20 mouse cellular contexts compared by ENCODE assay signal in genomic region chr14:118749715-118750114, GRCm38 (mm10). TPM values are rescaled to one million over a fixed set of nuclear protein-coding genes. Genes with fewer than 3 reads are reported as not detected.
DNase-seq lines count a peak whose midpoint lies in the region; ATAC-seq and TF ChIP-seq lines count a peak whose summit lies in the region.
"Had no signal": no experiment of that assay in that cellular context is flagged by ENCODE, and none has a peak within 500 bp of the region (broad histone marks: within the 10 kb centered on the region; RNA-seq: fewer than 3 reads in every experiment).

No protein-coding gene starts in this region.

- peaks cover 29% of the 10 kb centered on the region for H3K4me1 ChIP-seq in hindbrain, embryonic 10.5 days (replicated peaks)
- H3K4me1 ChIP-seq in hindbrain, embryonic 12.5 days: 0 out of 2 replicates have a peak, but pooled peaks cover 6% of the 10 kb centered on the region
- H3K4me1 ChIP-seq in liver, embryonic 12.5 days: peaks cover 39% of the 10 kb centered on the region
- H3K4me1 ChIP-seq in liver, postnatal 0 days (ENCODE audit: insufficient read depth): peaks cover 15% of the 10 kb centered on the region
- H3K4me1 ChIP-seq in midbrain, embryonic 11.5 days (ENCODE audit: control insufficient read depth, insufficient read depth, low read length): 0 out of 2 replicates have a peak, but pooled peaks cover 5% of the 10 kb centered on the region
- no peaks in the 10 kb centered on the region for H3K4me1 ChIP-seq in midbrain, embryonic 15.5 days
- H3K4me1 ChIP-seq in forebrain, embryonic 10.5 days: peaks cover 16% of the 10 kb centered on the region
- H3K4me1 ChIP-seq: heart, embryonic 10.5 days had no signal

- no peak for TF ChIP-seq EP300 in liver, postnatal 0 days (IDR thresholded peaks at IDR 0.05; ENCODE audit: low read depth)

- no peak overlapping the region for H3K4me2 ChIP-seq in hindbrain, embryonic 12.5 days (replicated peaks)
- H3K4me2 ChIP-seq in liver, embryonic 12.5 days: no peak overlapping the region
- no peak overlapping the region for H3K4me2 ChIP-seq in liver, postnatal 0 days (ENCODE audit: low read depth, low read length)
- no peak overlapping the region for H3K4me2 ChIP-seq in midbrain, embryonic 11.5 days
- no peak overlapping the region for H3K4me2 ChIP-seq in midbrain, embryonic 15.5 days
- H3K4me2 ChIP-seq: forebrain, embryonic 12.5 days had no signal

- TF ChIP-seq CTCF in liver, postnatal 0 days (IDR thresholded peaks at IDR 0.05; ENCODE audit: low read depth): no peak

- H3K9ac ChIP-seq in hindbrain, embryonic 12.5 days: no peak overlapping the region
- peak overlapping the region; percentile 32; the same call in 1 of the 2 replicates for H3K9ac ChIP-seq in liver, embryonic 12.5 days
- H3K9ac ChIP-seq in liver, postnatal 0 days (replicated peaks): no peak overlapping the region
- H3K9ac ChIP-seq in midbrain, embryonic 11.5 days (ENCODE audit: low read length): no peak overlapping the region
- H3K9ac ChIP-seq in midbrain, embryonic 15.5 days: no peak overlapping the region
- H3K9ac ChIP-seq: forebrain, embryonic 12.5 days had no signal

- H3K36me3 ChIP-seq in hindbrain, embryonic 10.5 days: no peaks in the 10 kb centered on the region
- no peaks in the 10 kb centered on the region for H3K36me3 ChIP-seq in hindbrain, embryonic 12.5 days
- H3K36me3 ChIP-seq in liver, embryonic 12.5 days: no peaks in the 10 kb centered on the region
- H3K36me3 ChIP-seq in liver, postnatal 0 days (replicated peaks; ENCODE audit: insufficient read depth, low read length): no peaks in the 10 kb centered on the region
- H3K36me3 ChIP-seq in midbrain, embryonic 11.5 days (ENCODE audit: control insufficient read depth, insufficient read depth, low read length): no peaks in the 10 kb centered on the region
- no peaks in the 10 kb centered on the region for H3K36me3 ChIP-seq in midbrain, embryonic 15.5 days (replicated peaks)
- H3K36me3 ChIP-seq in forebrain, embryonic 10.5 days (replicated peaks): no peaks in the 10 kb centered on the region
- H3K36me3 ChIP-seq: forebrain, embryonic 12.5 days; heart, embryonic 10.5 days had no signal

- DNase-seq in hindbrain, embryonic 10.5 days (ENCODE audit: low spot score): no peak
- no peak for DNase-seq in liver, postnatal 0 days
- DNase-seq in midbrain, embryonic 11.5 days (ENCODE audit: low spot score, missing footprints): no peak
- DNase-seq in forebrain, embryonic 10.5 days (ENCODE audit: extremely low spot score, low spot score): no peak
- DNase-seq: adrenal gland, adult 2 months; adrenal gland, postnatal 25 days; cerebellum, adult 18-20 months; cerebellum, adult 9-11 months; gastrocnemius, postnatal 10 days; heart, adult 18-20 months; heart, postnatal 10 days; heart, postnatal 4 days had no signal

- ATAC-seq in hindbrain, embryonic 12.5 days (ENCODE audit: low FRiP score): no peak
- no peak for ATAC-seq in liver, embryonic 12.5 days
- ATAC-seq in liver, postnatal 0 days: no peak
- ATAC-seq in midbrain, embryonic 11.5 days (ENCODE audit: low FRiP score): peak; percentile 55; the same call in 1 of the 2 replicates
- no peak for ATAC-seq in midbrain, embryonic 15.5 days (replicated peaks)
- ATAC-seq: forebrain, embryonic 16.5 days; hindbrain, embryonic 16.5 days had no signal

- H3K4me3 ChIP-seq in hindbrain, embryonic 10.5 days: no peak overlapping the region
- no peak overlapping the region for H3K4me3 ChIP-seq in hindbrain, embryonic 12.5 days
- H3K4me3 ChIP-seq in liver, embryonic 12.5 days: no peak overlapping the region
- no peak overlapping the region for H3K4me3 ChIP-seq in liver, postnatal 0 days (ENCODE audit: low read depth, low read length)
- no peak overlapping the region for H3K4me3 ChIP-seq in midbrain, embryonic 11.5 days (ENCODE audit: low read depth, low read length)
- no peak overlapping the region for H3K4me3 ChIP-seq in midbrain, embryonic 15.5 days
- H3K4me3 ChIP-seq in forebrain, embryonic 10.5 days: no peak overlapping the region
- H3K4me3 ChIP-seq: forebrain, embryonic 12.5 days; heart, embryonic 10.5 days had no signal

- 0 out of 2 replicates have a peak, but pooled peaks cover 5% of the 10 kb centered on the region for H3K9me3 ChIP-seq in hindbrain, embryonic 10.5 days
- no peaks in the 10 kb centered on the region for H3K9me3 ChIP-seq in hindbrain, embryonic 12.5 days (replicated peaks)
- H3K9me3 ChIP-seq in liver, embryonic 12.5 days (replicated peaks): no peaks in the 10 kb centered on the region
- H3K9me3 ChIP-seq in liver, postnatal 0 days (ENCODE audit: low read length): no peaks in the 10 kb centered on the region
- H3K9me3 ChIP-seq in midbrain, embryonic 11.5 days (ENCODE audit: control insufficient read depth, low read length): no peaks in the 10 kb centered on the region
- H3K9me3 ChIP-seq in midbrain, embryonic 15.5 days: no peaks in the 10 kb centered on the region
- H3K9me3 ChIP-seq in forebrain, embryonic 10.5 days: peaks cover 5% of the 10 kb centered on the region; the same call in 1 of the 2 replicates
- H3K9me3 ChIP-seq: forebrain, embryonic 12.5 days; heart, embryonic 10.5 days had no signal

- WGBS in hindbrain, embryonic 10.5 days: 30% methylated on average over 4 of the region's 4 CpGs
- 34% methylated on average over 4 of the region's 4 CpGs for WGBS in hindbrain, embryonic 12.5 days
- WGBS in liver, embryonic 12.5 days (ENCODE audit: insufficient replicate concordance): 54% methylated on average over 4 of the region's 4 CpGs
- 64% methylated on average over 4 of the region's 4 CpGs for WGBS in liver, postnatal 0 days (ENCODE audit: insufficient replicate concordance)
- 52% methylated on average over 4 of the region's 4 CpGs for WGBS in midbrain, embryonic 11.5 days
- WGBS in midbrain, embryonic 15.5 days: 42% methylated on average over 4 of the region's 4 CpGs
- 64% methylated on average over 4 of the region's 4 CpGs for WGBS in forebrain, embryonic 10.5 days

- H3K27ac ChIP-seq in hindbrain, embryonic 10.5 days: peak overlapping the region; percentile 64; the same call in 1 of the 2 replicates
- H3K27ac ChIP-seq in hindbrain, embryonic 12.5 days: no peak overlapping the region
- H3K27ac ChIP-seq in liver, embryonic 12.5 days: peak overlapping the region; percentile 86; the same call in 1 of the 2 replicates
- H3K27ac ChIP-seq in liver, postnatal 0 days (ENCODE audit: low read depth): no peak overlapping the region
- H3K27ac ChIP-seq in midbrain, embryonic 11.5 days (ENCODE audit: low read depth, low read length): no peak overlapping the region
- no peak overlapping the region for H3K27ac ChIP-seq in midbrain, embryonic 15.5 days
- no peak overlapping the region for H3K27ac ChIP-seq in forebrain, embryonic 10.5 days
- H3K27ac ChIP-seq: forebrain, embryonic 12.5 days; heart, embryonic 10.5 days had no signal

- H3K27me3 ChIP-seq in hindbrain, embryonic 10.5 days (ENCODE audit: insufficient read depth, poor library complexity, severe bottlenecking): no peaks in the 10 kb centered on the region
- H3K27me3 ChIP-seq in hindbrain, embryonic 12.5 days: no peaks in the 10 kb centered on the region; the same call in 1 of the 2 replicates
- no peaks in the 10 kb centered on the region for H3K27me3 ChIP-seq in liver, embryonic 12.5 days (replicated peaks)
- H3K27me3 ChIP-seq in liver, postnatal 0 days (ENCODE audit: insufficient read depth, low read length): no peaks in the 10 kb centered on the region
- no peaks in the 10 kb centered on the region for H3K27me3 ChIP-seq in midbrain, embryonic 11.5 days (ENCODE audit: control insufficient read depth, insufficient read depth, low read length)
- H3K27me3 ChIP-seq in midbrain, embryonic 15.5 days (replicated peaks): no peaks in the 10 kb centered on the region
- peaks cover 4% of the 10 kb centered on the region; the same call in 1 of the 2 replicates for H3K27me3 ChIP-seq in forebrain, embryonic 10.5 days (ENCODE audit: poor library complexity, severe bottlenecking)

RNA-seq across cellular contexts. Expression of gene Cldn10, which starts 38.0 kb away (rescaled TPM):
- 0.56 and 0.75 TPM in 2 replicates for polyA plus RNA-seq in hindbrain, embryonic 10.5 days (2016; fragmentation: Nextera tagmentation; extraction: Ambion mirVana)
- polyA plus RNA-seq in hindbrain, embryonic 12.5 days (2016; fragmentation: Nextera tagmentation; extraction: Ambion mirVana): 1.3 and 2.5 TPM in 2 replicates
- 0.17 and 0.30 TPM in 2 replicates for polyA plus RNA-seq in liver, embryonic 12.5 days (2016; fragmentation: Nextera tagmentation; extraction: Ambion mirVana)
- polyA plus RNA-seq in liver, postnatal 0 days (2015; fragmentation: Nextera tagmentation; extraction: Ambion mirVana): 0.32 and 0.61 TPM in 2 replicates
- polyA plus RNA-seq in midbrain, embryonic 11.5 days (2014; fragmentation: Nextera tagmentation; extraction: Ambion mirVana): 0.66 and 0.86 TPM in 2 replicates
- 1.8 TPM in 2 replicates for polyA plus RNA-seq in midbrain, embryonic 15.5 days (2015; fragmentation: Nextera tagmentation; extraction: Ambion mirVana)
- polyA plus RNA-seq in forebrain, embryonic 10.5 days (2016; fragmentation: Nextera tagmentation; extraction: Ambion mirVana): 1.6 and 3.1 TPM in 2 replicates
- polyA plus RNA-seq: C2C12 had no signal

RNA-seq across cellular contexts. Expression of gene Abcc4, which starts 43.7 kb away (rescaled TPM):
- 2.8 and 4.6 TPM in 2 replicates for polyA plus RNA-seq in hindbrain, embryonic 10.5 days (2016; fragmentation: Nextera tagmentation; extraction: Ambion mirVana)
- polyA plus RNA-seq in hindbrain, embryonic 12.5 days (2016; fragmentation: Nextera tagmentation; extraction: Ambion mirVana): 2.8 and 3.2 TPM in 2 replicates
- polyA plus RNA-seq in liver, embryonic 12.5 days (2016; fragmentation: Nextera tagmentation; extraction: Ambion mirVana): 3.0 and 3.4 TPM in 2 replicates
- polyA plus RNA-seq in liver, postnatal 0 days (2015; fragmentation: Nextera tagmentation; extraction: Ambion mirVana): 1.1 and 1.2 TPM in 2 replicates
- polyA plus RNA-seq in midbrain, embryonic 11.5 days (2014; fragmentation: Nextera tagmentation; extraction: Ambion mirVana): 4.2 and 4.4 TPM in 2 replicates
- polyA plus RNA-seq in midbrain, embryonic 15.5 days (2015; fragmentation: Nextera tagmentation; extraction: Ambion mirVana): 1.6 and 1.8 TPM in 2 replicates
- polyA plus RNA-seq in forebrain, embryonic 10.5 days (2016; fragmentation: Nextera tagmentation; extraction: Ambion mirVana): 3.0 and 3.6 TPM in 2 replicates

Comparison
In these comparisons a context has a peak if more than half of its experiments do, and no peak if none do; other contexts are left out.
1. H3K27ac ChIP-seq: peak in hindbrain, embryonic 10.5 days (single experiment) and liver, embryonic 12.5 days (single experiment); none in hindbrain, embryonic 12.5 days (single experiment), liver, postnatal 0 days (single experiment), midbrain, embryonic 11.5 days (single experiment), midbrain, embryonic 15.5 days (single experiment) and forebrain, embryonic 10.5 days (single experiment).